Comparison of ENCODE assay signal across 24 mouse cellular contexts in the genomic region with DNA sequence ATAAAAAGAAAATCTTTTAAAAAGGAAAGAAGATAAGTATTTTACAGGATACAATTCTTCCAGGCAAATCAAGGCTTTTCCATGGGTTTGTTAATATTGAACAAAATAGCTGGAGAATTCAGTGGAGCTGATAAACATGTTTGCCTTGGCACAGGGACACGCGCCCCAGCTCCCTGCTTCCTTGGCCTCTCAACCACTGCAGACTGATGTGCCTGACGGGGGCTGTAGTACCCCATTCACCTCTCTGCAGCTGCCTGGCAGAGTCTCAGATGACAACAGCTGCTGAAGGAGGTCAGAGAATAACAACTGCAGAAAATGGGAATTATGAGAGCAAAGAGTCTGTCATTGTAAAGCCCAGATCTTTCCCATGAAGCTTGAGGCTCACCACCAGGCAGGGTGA. TPM values are rescaled to one million over a fixed set of nuclear protein-coding genes. Genes with fewer than 3 reads are reported as not detected.
A peak's percentile ranks its signal among the peaks of the same experiment; 100 is the strongest.
DNase-seq lines count a peak whose midpoint lies in the region; ATAC-seq and TF ChIP-seq lines count a peak whose summit lies in the region.
"Had no signal": no experiment of that assay in that cellular context is flagged by ENCODE, and none has a peak within 500 bp of the region (broad histone marks: within the 10 kb centered on the region; RNA-seq: fewer than 3 reads in every experiment).

No protein-coding gene starts in this region.

- TF ChIP-seq POLR2A in brain, embryonic 14.5 days (IDR thresholded peaks at IDR 0.05; ENCODE audit: borderline replicate concordance, extremely low read depth, insufficient read depth, insufficient read length, poor library complexity, severe bottlenecking): no peak
- TF ChIP-seq POLR2A in limb, embryonic 14.5 days (IDR thresholded peaks at IDR 0.05; ENCODE audit: borderline replicate concordance, extremely low read depth, insufficient read depth, insufficient read length): no peak

- H3K27ac ChIP-seq in forebrain, postnatal 0 days (ENCODE audit: low read depth, low read length): no peak overlapping the region
- no peak overlapping the region for H3K27ac ChIP-seq in forebrain, embryonic 14.5 days (ENCODE audit: low read depth, low read length)
- no peak overlapping the region for H3K27ac ChIP-seq in limb, embryonic 14.5 days (replicated peaks; ENCODE audit: low read depth, low read length)
- H3K27ac ChIP-seq: embryonic facial prominence, embryonic 12.5 days; hindbrain, embryonic 13.5 days; layer of hippocampus, adult 2 months; left cerebral cortex, adult 2 months; limb, embryonic 15.5 days; neural tube, embryonic 13.5 days had no signal

- no peak for TF ChIP-seq CTCF in forebrain, postnatal 0 days (IDR thresholded peaks at IDR 0.05; ENCODE audit: low read depth)
- no peak for TF ChIP-seq CTCF in brain, embryonic 14.5 days (IDR thresholded peaks at IDR 0.05; ENCODE audit: borderline replicate concordance, extremely low read depth, insufficient read depth, insufficient read length)

- no peak overlapping the region for H3K4me2 ChIP-seq in forebrain, postnatal 0 days (ENCODE audit: low read depth)
- no peak overlapping the region for H3K4me2 ChIP-seq in forebrain, embryonic 14.5 days (ENCODE audit: low read length)
- H3K4me2 ChIP-seq in limb, embryonic 14.5 days (replicated peaks; ENCODE audit: low read depth, low read length, severe bottlenecking): no peak overlapping the region
- H3K4me2 ChIP-seq: embryonic facial prominence, embryonic 12.5 days; hindbrain, embryonic 13.5 days; limb, embryonic 15.5 days; neural tube, embryonic 13.5 days had no signal

- no peaks in the 10 kb centered on the region for H3K9me3 ChIP-seq in forebrain, postnatal 0 days (ENCODE audit: low read length)
- H3K9me3 ChIP-seq in forebrain, embryonic 14.5 days (replicated peaks; ENCODE audit: control insufficient read depth, low read length): no peaks in the 10 kb centered on the region
- H3K9me3 ChIP-seq in limb, embryonic 14.5 days (ENCODE audit: control insufficient read depth, low read length): no peaks in the 10 kb centered on the region
- H3K9me3 ChIP-seq: embryonic facial prominence, embryonic 12.5 days; hindbrain, embryonic 13.5 days; limb, embryonic 15.5 days; neural tube, embryonic 13.5 days had no signal

- ATAC-seq in forebrain, postnatal 0 days: peak; percentile 40; the same call in 1 of the 2 replicates
- ATAC-seq in forebrain, embryonic 14.5 days: no peak
- ATAC-seq in limb, embryonic 14.5 days (ENCODE audit: low FRiP score, low read depth): peak; percentile 79; the same call in 1 of the 2 replicates
- ATAC-seq: lung, postnatal 0 days; midbrain, embryonic 16.5 days had no signal

- H3K27me3 ChIP-seq in forebrain, postnatal 0 days (ENCODE audit: insufficient read depth, low read length): no peaks in the 10 kb centered on the region
- no peaks in the 10 kb centered on the region for H3K27me3 ChIP-seq in forebrain, embryonic 14.5 days (replicated peaks; ENCODE audit: control insufficient read depth, insufficient read depth, low read length)
- H3K27me3 ChIP-seq in limb, embryonic 14.5 days (ENCODE audit: control insufficient read depth, insufficient read depth, low read length): no peaks in the 10 kb centered on the region
- H3K27me3 ChIP-seq: embryonic facial prominence, embryonic 12.5 days; hindbrain, embryonic 13.5 days; limb, embryonic 15.5 days; neural tube, embryonic 13.5 days had no signal

- H3K9ac ChIP-seq in forebrain, postnatal 0 days: no peak overlapping the region
- no peak overlapping the region for H3K9ac ChIP-seq in forebrain, embryonic 14.5 days (ENCODE audit: low read length)
- no peak overlapping the region for H3K9ac ChIP-seq in limb, embryonic 14.5 days (ENCODE audit: low read depth, low read length, severe bottlenecking)
- H3K9ac ChIP-seq: embryonic facial prominence, embryonic 12.5 days; hindbrain, embryonic 13.5 days; limb, embryonic 15.5 days; neural tube, embryonic 13.5 days had no signal

- no peaks in the 10 kb centered on the region for H3K4me1 ChIP-seq in forebrain, postnatal 0 days (ENCODE audit: insufficient read depth)
- peaks cover 8% of the 10 kb centered on the region; the same call in 1 of the 2 replicates for H3K4me1 ChIP-seq in forebrain, embryonic 14.5 days (ENCODE audit: control insufficient read depth, insufficient read depth, low read length)
- H3K4me1 ChIP-seq in limb, embryonic 14.5 days (ENCODE audit: control insufficient read depth, insufficient read depth, low read length): no peaks in the 10 kb centered on the region
- H3K4me1 ChIP-seq: embryonic facial prominence, embryonic 12.5 days; limb, embryonic 15.5 days had no signal

- no peak overlapping the region for H3K4me3 ChIP-seq in forebrain, postnatal 0 days (ENCODE audit: low read depth, low read length)
- H3K4me3 ChIP-seq in forebrain, embryonic 14.5 days (ENCODE audit: low read depth, low read length): no peak overlapping the region
- no peak overlapping the region for H3K4me3 ChIP-seq in limb, embryonic 14.5 days (replicated peaks; ENCODE audit: low read length)
- H3K4me3 ChIP-seq: embryonic facial prominence, embryonic 12.5 days; hindbrain, embryonic 13.5 days; layer of hippocampus, adult 2 months; left cerebral cortex, adult 2 months; limb, embryonic 15.5 days; neural tube, embryonic 13.5 days had no signal

- H3K36me3 ChIP-seq in forebrain, postnatal 0 days (ENCODE audit: insufficient read depth): no peaks in the 10 kb centered on the region
- H3K36me3 ChIP-seq in forebrain, embryonic 14.5 days (ENCODE audit: control insufficient read depth, insufficient read depth, low read length): no peaks in the 10 kb centered on the region
- H3K36me3 ChIP-seq in limb, embryonic 14.5 days (ENCODE audit: control insufficient read depth, insufficient read depth, low read length): no peaks in the 10 kb centered on the region
- H3K36me3 ChIP-seq: embryonic facial prominence, embryonic 12.5 days; hindbrain, embryonic 13.5 days; limb, embryonic 15.5 days; neural tube, embryonic 13.5 days had no signal

- 43% methylated on average over 3 of the region's 3 CpGs for WGBS in forebrain, postnatal 0 days
- 49% methylated on average over 3 of the region's 3 CpGs for WGBS in forebrain, embryonic 14.5 days
- WGBS in limb, embryonic 14.5 days: 58% methylated on average over 3 of the region's 3 CpGs

- no peak for DNase-seq in forebrain, postnatal 0 days
- DNase-seq in forebrain, embryonic 14.5 days (ENCODE audit: low spot score): no peak
- peak; percentile 21 for DNase-seq in kidney, postnatal 10 days
- DNase-seq in kidney, adult 11 months: no peak
- peak; percentile 11 for DNase-seq in brain, embryonic 14.5 days (ENCODE audit: low read depth)
- peak; percentile 5 for DNase-seq in limb, embryonic 14.5 days (ENCODE audit: low spot score)
- DNase-seq in cerebellum, adult 9-10 months: no peak
- DNase-seq: B cell, adult 2 months; cerebellum, adult 11 months; kidney, adult 8-10 months; right cerebral cortex, adult 18-20 months; thymus, postnatal 36 days had no signal

RNA-seq across cellular contexts. Expression of a gene that starts 27.3 kb away (rescaled TPM):
- total RNA-seq in forebrain, postnatal 0 days (2014; rRNA removed): not detected in 2 replicates
- polyA plus RNA-seq in forebrain, postnatal 0 days (2015; fragmentation: Nextera tagmentation; extraction: Ambion mirVana): not detected in 2 replicates
- polyA plus RNA-seq in forebrain, embryonic 14.5 days (2014; fragmentation: Nextera tagmentation; extraction: Ambion mirVana): not detected in 2 replicates
- polyA plus RNA-seq in brain, embryonic 14.5 days (2012; rRNA removed): not detected in 2 replicates
- not detected in 2 replicates for polyA plus RNA-seq in limb, embryonic 14.5 days (2012; rRNA removed)
- not detected in 2 replicates for polyA plus RNA-seq in limb, embryonic 14.5 days (2014; fragmentation: Nextera tagmentation; extraction: Ambion mirVana)
- total RNA-seq: layer of hippocampus, adult 2 months; left cerebral cortex, adult 2 months; megakaryocyte, adult 5-6 weeks had no signal
- polyA plus RNA-seq: embryonic facial prominence, embryonic 12.5 days; heart, embryonic 14.5 days; hindbrain, embryonic 13.5 days; limb, embryonic 15.5 days; lung, postnatal 0 days; midbrain, embryonic 16.5 days; neural tube, embryonic 13.5 days; spleen, adult 2 months; stomach, embryonic 16.5 days had no signal

RNA-seq across cellular contexts. Expression of a gene that starts 53.6 kb away (rescaled TPM):
- total RNA-seq in forebrain, postnatal 0 days (2014; rRNA removed): 62.4 and 72.2 TPM in 2 replicates
- 94.9 and 112 TPM in 2 replicates for polyA plus RNA-seq in forebrain, postnatal 0 days (2015; fragmentation: Nextera tagmentation; extraction: Ambion mirVana)
- polyA plus RNA-seq in forebrain, embryonic 14.5 days (2014; fragmentation: Nextera tagmentation; extraction: Ambion mirVana): 80.6 and 93.2 TPM in 2 replicates
- 99.6 and 102 TPM in 2 replicates for polyA plus RNA-seq in brain, embryonic 14.5 days (2012; rRNA removed)
- polyA plus RNA-seq in limb, embryonic 14.5 days (2012; rRNA removed): 32.6 and 33.1 TPM in 2 replicates
- 21.3 and 22.3 TPM in 2 replicates for polyA plus RNA-seq in limb, embryonic 14.5 days (2014; fragmentation: Nextera tagmentation; extraction: Ambion mirVana)

Comparison
In these comparisons a context has a peak if more than half of its experiments do, and no peak if none do; other contexts are left out.
1. DNase-seq: peak in kidney, postnatal 10 days (single experiment), brain, embryonic 14.5 days (single experiment) and limb, embryonic 14.5 days (single experiment); none in forebrain, postnatal 0 days (single experiment), forebrain, embryonic 14.5 days (single experiment), kidney, adult 11 months (single experiment) and cerebellum, adult 9-10 months (single experiment).